Mouse (Mus musculus) midbrain, embryonic 16.5 days (tissue): ENCODE measurements around the gene Zzz3. TPM values are rescaled to one million over a fixed set of nuclear protein-coding genes. Genes with fewer than 3 reads are reported as not detected.

Experiments
- ATAC-seq: fragments of 200-750 bp; cut with Nextera tagmentation; 2 replicates; pipeline ENCODE4 v1.8.0; 2017; ENCODE audit warnings: moderate TSS enrichment
- H3K27ac ChIP-seq: fragments of 300-500 bp; sonication (generic); 2 replicates; pipeline ENCODE4 v1.5.1; 2014; ENCODE audit warnings: mild to moderate bottlenecking, low read length, mixed read lengths
- H3K27me3 ChIP-seq: fragments of 300-500 bp; sonication (generic); 2 replicates; pipeline ENCODE4 v1.6.1; 2014; ENCODE audit warnings: low read depth, low read length, mixed read lengths; ENCODE audit not compliant: control insufficient read depth, insufficient read depth
- H3K36me3 ChIP-seq: fragments of 300-500 bp; sonication (generic); 2 replicates; pipeline ENCODE4 v1.6.1; 2014; ENCODE audit warnings: mild to moderate bottlenecking, low read length, moderate library complexity, mixed read lengths; ENCODE audit not compliant: control insufficient read depth, insufficient read depth
- H3K4me1 ChIP-seq: fragments of 300-500 bp; sonication (generic); 2 replicates; pipeline ENCODE4 v1.6.1; 2014; ENCODE audit warnings: mild to moderate bottlenecking, low read length, mixed read lengths; ENCODE audit not compliant: control insufficient read depth, insufficient read depth
- H3K4me2 ChIP-seq: fragments of 300-500 bp; sonication (generic); 2 replicates; pipeline ENCODE4 v1.6.1; 2014; ENCODE audit warnings: mild to moderate bottlenecking, low read length, mixed read lengths
- H3K4me3 ChIP-seq: fragments of 300-500 bp; sonication (generic); 2 replicates; pipeline ENCODE4 v1.5.1; 2014; ENCODE audit warnings: low read depth, mild to moderate bottlenecking, low read length, moderate library complexity, mixed read lengths
- H3K9ac ChIP-seq: fragments of 300-500 bp; sonication (generic); 2 replicates; pipeline ENCODE4 v1.6.1; 2014; ENCODE audit warnings: low read depth, low read length, mixed read lengths
- H3K9me3 ChIP-seq: fragments of 300-500 bp; sonication (generic); replicated peaks from 2 replicates; pipeline ENCODE4 v1.6.1; 2014; ENCODE audit warnings: mild to moderate bottlenecking, low read length, mixed read lengths; ENCODE audit not compliant: control insufficient read depth, poor library complexity, severe bottlenecking
- WGBS: fragments of 180-500 bp; shearing (Covaris S2); extraction: QIAGEN DNeasy Blood & Tissue Kit; methylation state at CpG from one replicate; pipeline ENCODE4 v1.1.7; 2014; 5-methylcytosine and 5-hydroxymethylcytosine counted together
- polyA plus RNA-seq: library from polyadenylated mRNA; unstranded; fragments of >200 nt; fragmentation: Nextera tagmentation; extraction: Ambion mirVana; gene quantifications from 2 replicates; pipeline ENCODE4 v1.2.1, GENCODE M21; 2015

The Zzz3 gene
- polyA plus RNA-seq, 1 experiment from 2014 or later = 27.1 TPM

- H3K36me3 ChIP-seq = no peaks in the 10 kb centered on the region; the same call in 1 of the 2 replicates
- H3K4me3 ChIP-seq = no peak overlapping the region
- H3K9ac ChIP-seq = no peak overlapping the region
- no peaks in the 10 kb centered on the region for H3K27me3 ChIP-seq
- ATAC-seq = 0 out of 2 replicates have a peak, but pooled peaks have one; percentile 19
- H3K9me3 ChIP-seq = no peaks in the 10 kb centered on the region
- H3K27ac ChIP-seq = no peak overlapping the region; the same call in 1 of the 2 replicates
- 58% methylated on average over 10 of the region's 10 CpGs for WGBS
- peaks cover 19% of the 10 kb centered on the region for H3K4me1 ChIP-seq
- no peak overlapping the region for H3K4me2 ChIP-seq
Observed at GRCm38 (mm10) chr3:152353434-152354177, 41.7 kb upstream of the Zzz3 start.

- no peak overlapping the region for H3K4me2 ChIP-seq
- H3K9me3 ChIP-seq = no peaks in the 10 kb centered on the region
- no peak overlapping the region for H3K9ac ChIP-seq
- H3K4me1 ChIP-seq = peaks cover 11% of the 10 kb centered on the region; the same call in 1 of the 2 replicates
- H3K27me3 ChIP-seq = no peaks in the 10 kb centered on the region
- 81% methylated on average over 5 of the region's 5 CpGs for WGBS
- no peak for ATAC-seq
- H3K27ac ChIP-seq = no peak overlapping the region
- H3K4me3 ChIP-seq = no peak overlapping the region
- H3K36me3 ChIP-seq = peaks cover 3% of the 10 kb centered on the region
Observed at GRCm38 (mm10) chr3:152355361-152355760, 39.9 kb upstream of the Zzz3 start.

- Histone ChIP-seq H3K27ac (no peak overlapping the region), H3K4me2 (no peak overlapping the region), H3K9ac (no peak overlapping the region), H3K4me1 (peaks cover 9% of the 10 kb centered on the region; the same call in 1 of the 2 replicates), H3K27me3 (no peaks in the 10 kb centered on the region), H3K36me3 (peaks cover 6% of the 10 kb centered on the region), H3K9me3 (no peaks in the 10 kb centered on the region), H3K4me3 (no peak overlapping the region)
- WGBS = 81% methylated on average over 9 of the region's 9 CpGs
- peak; percentile 44; the same call in 1 of the 2 replicates for ATAC-seq
Observed at GRCm38 (mm10) chr3:152356751-152357150, 38.5 kb upstream of the Zzz3 start.

GRCm38 (mm10) chr3:152359151-152359550, 36.1 kb upstream of the Zzz3 start:
- Histone ChIP-seq H3K4me1 (no peaks in the 10 kb centered on the region), H3K4me3 (no peak overlapping the region), H3K9ac (no peak overlapping the region), H3K4me2 (no peak overlapping the region), H3K9me3 (no peaks in the 10 kb centered on the region), H3K36me3 (peaks cover 25% of the 10 kb centered on the region), H3K27ac (no peak overlapping the region), H3K27me3 (no peaks in the 10 kb centered on the region)
- 81% methylated on average over 7 of the region's 7 CpGs for WGBS
- ATAC-seq = no peak

- H3K27ac ChIP-seq = no peak overlapping the region
- no peaks in the 10 kb centered on the region for H3K4me1 ChIP-seq
- no peaks in the 10 kb centered on the region for H3K27me3 ChIP-seq
- peaks cover 46% of the 10 kb centered on the region for H3K36me3 ChIP-seq
- H3K9ac ChIP-seq = no peak overlapping the region
- ATAC-seq = no peak
- 95% methylated on average over 2 of the region's 2 CpGs for WGBS
- no peak overlapping the region for H3K4me3 ChIP-seq
- H3K9me3 ChIP-seq = no peaks in the 10 kb centered on the region
- no peak overlapping the region for H3K4me2 ChIP-seq
Observed at GRCm38 (mm10) chr3:152364181-152364580, 31.1 kb upstream of the Zzz3 start.

GRCm38 (mm10) chr3:152376063-152376462, 19.2 kb upstream of the Zzz3 start:
- H3K4me3 ChIP-seq = no peak overlapping the region
- H3K4me2 ChIP-seq = no peak overlapping the region
- ATAC-seq = no peak
- no peaks in the 10 kb centered on the region for H3K4me1 ChIP-seq
- no peak overlapping the region for H3K27ac ChIP-seq
- no peaks in the 10 kb centered on the region for H3K27me3 ChIP-seq
- H3K36me3 ChIP-seq = peaks cover 34% of the 10 kb centered on the region
- WGBS = 94% methylated on average over 4 of the region's 4 CpGs
- no peaks in the 10 kb centered on the region for H3K9me3 ChIP-seq
- no peak overlapping the region for H3K9ac ChIP-seq

GRCm38 (mm10) chr3:152384106-152384505, 11.2 kb upstream of the Zzz3 start:
- Histone ChIP-seq H3K9me3 (no peaks in the 10 kb centered on the region), H3K4me3 (no peak overlapping the region), H3K4me1 (no peaks in the 10 kb centered on the region), H3K27ac (no peak overlapping the region), H3K9ac (no peak overlapping the region), H3K4me2 (no peak overlapping the region), H3K36me3 (peaks cover 18% of the 10 kb centered on the region), H3K27me3 (no peaks in the 10 kb centered on the region)
- ATAC-seq = no peak
- WGBS = 73% methylated on average over 11 of the region's 11 CpGs

- H3K9me3 ChIP-seq = no peaks in the 10 kb centered on the region
- H3K9ac ChIP-seq = peak overlapping the region; percentile 93
- peak overlapping the region; percentile 99 for H3K27ac ChIP-seq
- H3K4me1 ChIP-seq = peaks cover 20% of the 10 kb centered on the region
- H3K4me2 ChIP-seq = peak overlapping the region; percentile 70
- peak overlapping the region; percentile 74 for H3K4me3 ChIP-seq
- H3K27me3 ChIP-seq = no peaks in the 10 kb centered on the region
- 0% methylated on average over 65 of the region's 102 CpGs for WGBS
- H3K36me3 ChIP-seq = no peaks in the 10 kb centered on the region
- ATAC-seq = peak; percentile 92
Observed at GRCm38 (mm10) chr3:152396278-152396987, 1.2 kb downstream of the Zzz3 start.

GRCm38 (mm10) chr3:152396988-152397314, 1.7 kb downstream of the Zzz3 start:
- no peaks in the 10 kb centered on the region for H3K27me3 ChIP-seq
- WGBS = under 1% methylated on average over 10 of the region's 10 CpGs

More at GRCm38 (mm10) chr3:152396988-152397314, 1.7 kb downstream of the Zzz3 start:
- Histone ChIP-seq H3K36me3 (no peaks in the 10 kb centered on the region), H3K9me3 (no peaks in the 10 kb centered on the region), H3K27ac (peak overlapping the region; percentile 99), H3K4me1 (peaks cover 20% of the 10 kb centered on the region), H3K4me3 (peak overlapping the region; percentile 74), H3K4me2 (peak overlapping the region; percentile 70), H3K9ac (peak overlapping the region; percentile 93)
- no peak for ATAC-seq
